Mouse (Mus musculus): Measurements from ENCODE around the gene Srsf5.
"Not testable (repeated sequence)": the region's sequence is repeated elsewhere in the genome, so short reads cannot be mapped to it uniquely, and the experiment has no call there.

The Srsf5 gene

GRCm38 (mm10) chr12:80948202-80948601 lies 2.9 kb downstream of the Srsf5 start:
- no peak for DNase-seq (ENCODE audit: low spot score)

GRCm38 (mm10) chr12:80949603-80950002 lies 4.3 kb downstream of the Srsf5 start:
- not testable (repeated sequence) for DNase-seq (ENCODE audit: low spot score)

GRCm38 (mm10) chr12:80951640-80952219 lies 6.4 kb downstream of the Srsf5 start:
- no peak for DNase-seq (ENCODE audit: low spot score)

GRCm38 (mm10) chr12:80952526-80952925 lies 7.2 kb downstream of the Srsf5 start:
- no peak for DNase-seq (ENCODE audit: low spot score)

- no peak for DNase-seq (ENCODE audit: low spot score)
Measured at GRCm38 (mm10) chr12:80956039-80956438, 10.7 kb downstream of the Srsf5 start.

GRCm38 (mm10) chr12:80957961-80958360 lies 12.7 kb downstream of the Srsf5 start:
- DNase-seq (ENCODE audit: low spot score): no peak

GRCm38 (mm10) chr12:80962566-80962965 lies 17.3 kb downstream of the Srsf5 start:
- DNase-seq (ENCODE audit: low spot score): no peak

GRCm38 (mm10) chr12:80966059-80966838 lies 20.9 kb downstream of the Srsf5 start:
- DNase-seq (ENCODE audit: low spot score): no peak

- DNase-seq (ENCODE audit: low spot score): no peak
Measured at GRCm38 (mm10) chr12:80967918-80968317, 22.6 kb downstream of the Srsf5 start.

- DNase-seq (ENCODE audit: low spot score): no peak
Measured at GRCm38 (mm10) chr12:80968605-80969004, 23.3 kb downstream of the Srsf5 start, which contains the start of gene Slc10a1. Gene Slc10a1, minus strand, starts transcription at chr12:80968705.

- no peak for DNase-seq (ENCODE audit: low spot score)
Measured at GRCm38 (mm10) chr12:80970181-80970705, 24.9 kb downstream of the Srsf5 start.

GRCm38 (mm10) chr12:80971756-80972155 lies 26.5 kb downstream of the Srsf5 start:
- no peak for DNase-seq (ENCODE audit: low spot score)

GRCm38 (mm10) chr12:80975939-80976671 lies 30.8 kb downstream of the Srsf5 start:
- DNase-seq (ENCODE audit: low spot score): no peak

GRCm38 (mm10) chr12:80982326-80982725 lies 37.0 kb downstream of the Srsf5 start:
- DNase-seq (ENCODE audit: low spot score): peak; percentile 70

- DNase-seq (ENCODE audit: low spot score): no peak
Measured at GRCm38 (mm10) chr12:80983695-80984094, 38.4 kb downstream of the Srsf5 start.

GRCm38 (mm10) chr12:80986628-80987027 lies 41.3 kb downstream of the Srsf5 start:
- DNase-seq (ENCODE audit: low spot score): no peak

- DNase-seq (ENCODE audit: low spot score): no peak
Measured at GRCm38 (mm10) chr12:80988286-80988685, 43.0 kb downstream of the Srsf5 start.

GRCm38 (mm10) chr12:80990901-80991445 lies 45.7 kb downstream of the Srsf5 start:
- no peak for DNase-seq (ENCODE audit: low spot score)

- DNase-seq (ENCODE audit: low spot score): no peak
Measured at GRCm38 (mm10) chr12:80991806-80992205, 46.5 kb downstream of the Srsf5 start.

- peak; percentile 8 for DNase-seq (ENCODE audit: low spot score)
Measured at GRCm38 (mm10) chr12:80992540-80993122, 47.3 kb downstream of the Srsf5 start.

GRCm38 (mm10) chr12:80993773-80994172 lies 48.5 kb downstream of the Srsf5 start:
- DNase-seq (ENCODE audit: low spot score): no peak

- DNase-seq (ENCODE audit: low spot score): no peak
Measured at GRCm38 (mm10) chr12:80995326-80995725, 50.0 kb downstream of the Srsf5 start.

All from adipocyte (in vitro differentiated cells).